Mouse (Mus musculus): ENCODE measurements around the gene Smim12. TPM values are rescaled to one million over a fixed set of nuclear protein-coding genes. Genes with fewer than 3 reads are reported as not detected.

Smim12 gene
- polyA plus RNA-seq (2015; fragmentation: Nextera tagmentation; extraction: Ambion mirVana): 43.5 and 49.1 TPM in 2 replicates

- peaks cover 17% of the 10 kb centered on the region for H3K4me1 ChIP-seq
- peak within 1 kb of the TSS; percentile 66 for H3K4me3 ChIP-seq
- H3K27ac ChIP-seq: 0 out of 2 replicates have a peak within 1 kb of the TSS, but pooled peaks have one; percentile 35
- peak; percentile 93 for ATAC-seq (replicated peaks)
- H3K9me3 ChIP-seq: no peaks in the 10 kb centered on the region
- WGBS: 0% methylated on average over 29 of the region's 29 CpGs
- peak within 1 kb of the TSS; percentile 80 for H3K9ac ChIP-seq
- H3K4me2 ChIP-seq: peak within 1 kb of the TSS; percentile 88
- H3K36me3 ChIP-seq (replicated peaks): peaks cover 12% of the 10 kb centered on the region
- no peaks in the 10 kb centered on the region for H3K27me3 ChIP-seq (replicated peaks)
Measured at GRCm38 (mm10) chr4:127243552-127243951, at the start of gene Smim12. Smim12 (plus strand) TSS chr4:127243784.

GRCm38 (mm10) chr4:127194477-127195269, 48.9 kb upstream of the Smim12 start:
- WGBS: 76% methylated on average over 25 of the region's 25 CpGs
- peaks cover 2% of the 10 kb centered on the region; the same call in 1 of the 2 replicates for H3K36me3 ChIP-seq (replicated peaks)
- no peak overlapping the region for H3K27ac ChIP-seq
- H3K27me3 ChIP-seq (replicated peaks): no peaks in the 10 kb centered on the region
- no peak overlapping the region for H3K4me2 ChIP-seq
- peaks cover 15% of the 10 kb centered on the region for H3K4me1 ChIP-seq
- no peaks in the 10 kb centered on the region for H3K9me3 ChIP-seq
- no peak overlapping the region for H3K9ac ChIP-seq
- ATAC-seq (replicated peaks): no peak
- H3K4me3 ChIP-seq: no peak overlapping the region

DNA sequence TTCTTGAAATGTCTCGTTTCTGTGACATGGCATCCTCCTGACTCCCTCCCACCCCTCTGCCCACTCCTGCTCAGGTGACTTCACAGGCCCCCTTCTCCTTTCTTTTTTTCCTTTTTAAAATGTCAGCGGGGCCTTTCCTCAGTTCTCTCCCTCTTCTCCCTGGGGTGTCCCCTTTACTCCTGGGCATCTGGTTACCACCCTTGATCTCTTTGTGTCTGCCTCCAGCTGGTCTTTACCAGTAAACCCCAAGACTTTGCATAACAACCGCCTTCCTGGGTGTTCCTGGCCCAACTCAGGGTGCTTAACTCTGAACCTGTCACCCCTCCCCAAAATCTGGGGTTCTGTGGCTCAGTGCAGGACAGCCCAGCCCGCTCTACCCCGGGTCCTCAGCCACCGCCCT, 45.0 kb upstream of the Smim12 start:
- Histone ChIP-seq H3K27me3 (replicated peaks) (no peaks in the 10 kb centered on the region), H3K4me3 (no peak overlapping the region), H3K4me2 (no peak overlapping the region), H3K36me3 (replicated peaks) (peaks cover 2% of the 10 kb centered on the region; the same call in 1 of the 2 replicates), H3K4me1 (peaks cover 9% of the 10 kb centered on the region), H3K9me3 (no peaks in the 10 kb centered on the region), H3K9ac (no peak overlapping the region), H3K27ac (no peak overlapping the region)
- 33% methylated on average over 6 of the region's 6 CpGs for whole genome bisulfite sequencing
- no peak for ATAC-seq (replicated peaks)

DNA sequence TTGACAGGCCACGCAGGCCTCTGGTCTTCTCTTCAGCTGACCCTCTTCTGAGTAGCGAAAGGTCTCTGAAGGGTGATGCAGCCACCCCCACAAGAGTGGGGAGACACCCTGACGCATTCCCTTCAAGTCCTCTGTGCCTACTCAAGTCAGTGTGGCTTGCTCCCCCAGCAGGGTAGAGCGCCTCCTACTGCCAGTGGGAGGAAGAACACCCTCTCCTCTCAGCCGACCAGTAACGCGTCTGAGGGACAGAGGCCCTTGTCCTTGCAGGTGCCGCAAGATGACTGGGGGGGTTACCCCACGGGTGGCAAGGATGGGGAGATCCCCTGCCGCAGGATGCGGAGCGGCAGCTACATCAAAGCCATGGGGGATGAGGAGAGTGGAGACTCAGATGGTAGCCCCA, 44.2 kb upstream of the Smim12 start:
- H3K9me3 ChIP-seq: no peaks in the 10 kb centered on the region
- no peaks in the 10 kb centered on the region for H3K27me3 ChIP-seq (replicated peaks)
- H3K4me2 ChIP-seq: no peak overlapping the region
- ATAC-seq (replicated peaks): no peak
- no peak overlapping the region for H3K27ac ChIP-seq
- no peak overlapping the region for H3K4me3 ChIP-seq
- WGBS: 59% methylated on average over 12 of the region's 12 CpGs
- peaks cover 3% of the 10 kb centered on the region; the same call in 1 of the 2 replicates for H3K4me1 ChIP-seq
- peaks cover 2% of the 10 kb centered on the region; the same call in 1 of the 2 replicates for H3K36me3 ChIP-seq (replicated peaks)
- H3K9ac ChIP-seq: no peak overlapping the region

DNA sequence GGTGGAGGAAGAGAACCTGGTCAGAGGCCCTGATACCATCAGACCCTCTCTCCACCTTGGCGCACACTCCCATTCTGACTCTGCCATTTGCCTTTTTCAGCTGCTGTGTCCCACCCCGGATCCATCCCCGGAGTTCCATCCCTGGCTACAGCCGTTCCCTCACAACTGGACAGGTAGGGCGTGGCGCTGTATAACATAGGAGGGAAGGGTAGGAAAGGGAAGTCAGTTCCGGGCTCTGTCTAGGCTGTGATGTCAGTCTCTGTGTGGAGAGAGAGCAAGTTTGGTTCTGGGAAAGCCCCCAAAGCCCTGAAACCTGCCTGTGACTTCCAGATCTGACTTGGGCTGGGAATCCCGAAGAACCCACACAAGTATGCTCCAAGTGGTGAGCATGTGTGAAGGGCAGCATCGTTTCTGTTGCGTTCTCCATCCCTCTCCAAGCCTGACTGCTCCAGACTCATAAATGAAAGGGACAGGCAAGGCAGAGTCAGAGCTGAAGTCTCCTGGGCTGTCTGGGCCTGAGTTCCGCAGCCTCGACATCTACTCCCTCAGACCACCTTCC, 43.3 kb upstream of the Smim12 start:
- H3K9me3 ChIP-seq: no peaks in the 10 kb centered on the region
- no peak overlapping the region for H3K27ac ChIP-seq
- ATAC-seq (replicated peaks): no peak
- H3K4me3 ChIP-seq: no peak overlapping the region
- no peaks in the 10 kb centered on the region for H3K4me1 ChIP-seq
- no peaks in the 10 kb centered on the region for H3K27me3 ChIP-seq (replicated peaks)
- no peak overlapping the region for H3K9ac ChIP-seq
- H3K4me2 ChIP-seq: no peak overlapping the region
- 93% methylated on average over 12 of the region's 12 CpGs for WGBS
- peaks cover 2% of the 10 kb centered on the region; the same call in 1 of the 2 replicates for H3K36me3 ChIP-seq (replicated peaks)

DNA sequence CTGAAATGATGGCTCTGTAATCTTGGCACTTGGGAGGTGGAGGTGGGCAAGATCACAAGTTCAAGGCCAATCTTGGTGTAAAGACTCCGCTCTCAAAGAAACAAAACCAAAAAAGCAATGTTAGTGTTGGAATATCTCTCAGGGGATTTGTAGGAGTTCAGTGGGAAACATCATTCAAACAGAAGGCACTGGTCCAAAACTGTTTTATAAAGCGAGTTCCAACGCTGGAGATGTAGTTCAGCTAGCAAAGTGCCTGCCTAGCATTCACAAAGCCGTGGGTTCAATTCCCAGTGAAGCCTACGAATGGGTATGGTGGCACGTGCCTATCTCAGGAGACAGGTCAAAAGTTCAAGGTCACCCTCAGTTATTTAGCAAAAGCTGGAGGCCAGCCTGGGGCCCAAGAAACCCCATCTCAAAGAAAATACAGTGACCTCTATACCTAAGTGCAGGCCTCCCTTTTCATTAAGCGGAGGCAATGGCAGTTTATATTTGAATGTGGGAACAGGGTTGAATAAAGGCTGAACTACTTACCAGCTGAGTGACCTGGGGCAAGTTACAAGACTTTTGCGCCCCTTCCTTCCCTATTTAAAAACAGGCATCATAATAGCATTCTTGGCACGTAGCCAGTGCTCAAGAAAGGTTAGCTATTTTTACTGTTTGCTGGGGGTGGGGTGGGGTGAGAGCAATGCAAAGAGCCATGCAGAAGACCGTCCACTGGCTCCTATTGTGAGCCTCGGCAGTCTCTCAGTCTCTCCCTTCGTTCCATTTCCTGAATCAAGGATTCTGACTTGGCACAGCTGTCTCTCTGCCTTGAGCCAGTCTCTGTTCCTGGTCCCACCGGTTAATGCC, 42.6 kb upstream of the Smim12 start:
- Histone ChIP-seq H3K4me1 (no peaks in the 10 kb centered on the region), H3K27me3 (replicated peaks) (no peaks in the 10 kb centered on the region), H3K36me3 (replicated peaks) (no peaks in the 10 kb centered on the region), H3K4me3 (no peak overlapping the region), H3K4me2 (no peak overlapping the region), H3K9me3 (no peaks in the 10 kb centered on the region), H3K27ac (no peak overlapping the region), H3K9ac (no peak overlapping the region)
- WGBS: 78% methylated on average over 13 of the region's 13 CpGs
- ATAC-seq (replicated peaks): no peak

DNA sequence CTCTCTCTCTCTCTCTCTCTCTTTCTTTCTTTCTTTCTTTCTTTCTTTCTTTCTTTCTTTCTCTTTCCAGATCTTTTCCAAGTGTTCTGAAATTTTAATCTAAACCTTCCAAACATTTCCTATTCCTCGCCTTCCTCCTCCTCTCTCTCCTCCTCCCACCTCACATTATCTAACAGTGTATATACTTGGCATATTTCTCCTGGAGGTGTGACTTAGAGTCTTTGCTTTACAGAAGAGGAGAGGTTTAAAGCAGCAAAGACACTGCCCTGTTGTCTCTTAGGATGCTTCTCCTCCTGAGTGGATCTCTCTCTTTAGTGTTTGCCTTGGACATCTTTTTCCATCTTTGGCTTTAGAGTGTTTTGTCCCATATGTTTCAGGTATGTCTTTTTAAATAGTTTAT, 40.5 kb upstream of the Smim12 start:
- no peaks in the 10 kb centered on the region for H3K27me3 ChIP-seq (replicated peaks)
- no peak overlapping the region for H3K9ac ChIP-seq
- no peak overlapping the region for H3K4me3 ChIP-seq
- H3K4me2 ChIP-seq: no peak overlapping the region
- H3K4me1 ChIP-seq: no peaks in the 10 kb centered on the region
- no peak for ATAC-seq (replicated peaks)
- H3K27ac ChIP-seq: no peak overlapping the region
- no peaks in the 10 kb centered on the region for H3K9me3 ChIP-seq
- WGBS: 89% methylated on average over 1 of the region's 1 CpGs
- H3K36me3 ChIP-seq (replicated peaks): no peaks in the 10 kb centered on the region

GRCm38 (mm10) chr4:127211318-127211717, 32.3 kb upstream of the Smim12 start:
- Histone ChIP-seq H3K4me1 (peaks cover 9% of the 10 kb centered on the region; the same call in 1 of the 2 replicates), H3K4me3 (no peak overlapping the region), H3K9me3 (no peaks in the 10 kb centered on the region), H3K36me3 (replicated peaks) (no peaks in the 10 kb centered on the region), H3K4me2 (no peak overlapping the region), H3K27ac (peak overlapping the region; percentile 36), H3K9ac (no peak overlapping the region), H3K27me3 (replicated peaks) (no peaks in the 10 kb centered on the region)
- 48% methylated on average over 9 of the region's 9 CpGs for WGBS
- no peak for ATAC-seq (replicated peaks)

DNA sequence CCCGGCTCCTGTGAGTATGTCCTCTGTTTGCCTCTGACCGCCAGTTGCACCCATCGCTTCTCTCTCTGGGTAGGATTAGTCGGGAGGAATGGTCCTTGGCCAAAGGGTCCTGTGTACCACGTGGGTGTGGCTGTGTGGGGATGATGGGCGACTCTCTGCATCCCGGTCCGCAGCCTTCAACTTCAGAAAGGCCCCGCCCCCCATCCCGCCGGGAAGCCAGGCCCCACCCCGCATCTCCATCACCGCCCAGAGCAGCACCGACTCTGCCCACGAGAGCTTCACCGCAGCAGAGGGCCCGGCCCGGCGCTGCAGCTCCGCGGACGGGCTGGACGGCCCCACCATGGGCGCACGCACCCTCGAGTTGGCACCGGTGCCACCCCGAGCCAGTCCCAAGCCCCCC, 29.1 kb upstream of the Smim12 start:
- Histone ChIP-seq H3K27me3 (replicated peaks) (no peaks in the 10 kb centered on the region), H3K27ac (no peak overlapping the region), H3K36me3 (replicated peaks) (no peaks in the 10 kb centered on the region), H3K4me2 (peak overlapping the region; percentile 13; the same call in 1 of the 2 replicates), H3K4me3 (no peak overlapping the region), H3K4me1 (peaks cover 9% of the 10 kb centered on the region; the same call in 1 of the 2 replicates), H3K9ac (no peak overlapping the region), H3K9me3 (no peaks in the 10 kb centered on the region)
- WGBS: 15% methylated on average over 28 of the region's 28 CpGs
- ATAC-seq (replicated peaks): no peak

DNA sequence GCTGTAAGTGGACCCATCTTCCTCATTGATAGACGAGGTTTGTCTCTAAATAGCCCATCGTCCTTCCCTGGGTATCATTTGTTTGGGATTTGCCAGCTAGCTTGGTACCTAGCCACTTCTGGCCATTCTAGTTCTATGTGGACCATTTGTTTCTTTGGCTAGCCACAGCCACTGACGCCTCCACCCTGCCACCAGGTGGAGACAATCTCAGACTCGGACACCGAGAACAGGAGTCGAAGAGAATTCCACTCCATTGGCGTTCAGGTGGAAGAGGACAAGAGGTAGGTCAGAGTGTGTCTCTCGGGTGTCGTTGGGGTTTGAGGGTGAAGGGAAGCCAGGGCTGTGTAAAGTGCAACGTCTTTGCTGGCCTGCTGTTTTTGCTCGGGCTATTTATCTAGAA, 28.5 kb upstream of the Smim12 start:
- H3K36me3 ChIP-seq (replicated peaks): no peaks in the 10 kb centered on the region
- ATAC-seq (replicated peaks): no peak
- H3K27ac ChIP-seq: no peak overlapping the region

DNA sequence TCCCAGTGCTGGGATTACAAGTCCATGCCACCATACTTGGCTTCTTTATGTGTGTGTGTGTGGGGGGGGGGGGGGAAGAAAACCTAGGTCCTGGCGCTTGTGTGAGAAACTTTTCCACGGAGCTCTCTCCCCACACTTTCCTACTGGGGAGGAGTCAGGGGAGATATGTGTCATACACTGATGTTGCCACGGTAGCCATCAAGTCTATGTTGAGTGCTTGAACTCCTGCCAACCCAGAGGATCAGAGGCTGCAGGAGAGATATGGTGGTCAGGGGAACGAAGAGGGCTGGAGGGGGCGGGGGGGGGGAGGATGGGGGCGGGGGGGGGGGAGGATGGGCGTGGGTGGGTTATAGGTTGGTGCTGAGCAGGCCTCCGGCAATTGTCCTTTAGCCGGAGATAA, 27.8 kb upstream of the Smim12 start:
- no peak for ATAC-seq (replicated peaks)
- Histone ChIP-seq H3K27me3 (replicated peaks) (no peaks in the 10 kb centered on the region), H3K27ac (no peak overlapping the region), H3K4me2 (no peak overlapping the region), H3K36me3 (replicated peaks) (no peaks in the 10 kb centered on the region), H3K4me3 (no peak overlapping the region), H3K4me1 (peaks cover 9% of the 10 kb centered on the region; the same call in 1 of the 2 replicates), H3K9ac (no peak overlapping the region), H3K9me3 (no peaks in the 10 kb centered on the region)
- WGBS: 46% methylated on average over 8 of the region's 9 CpGs

More for the DNA sequence above, 28.5 kb upstream of the Smim12 start:
- Histone ChIP-seq H3K4me3 (no peak overlapping the region), H3K9ac (no peak overlapping the region), H3K9me3 (no peaks in the 10 kb centered on the region), H3K27me3 (replicated peaks) (no peaks in the 10 kb centered on the region), H3K4me2 (no peak overlapping the region), H3K4me1 (peaks cover 9% of the 10 kb centered on the region; the same call in 1 of the 2 replicates)
- whole genome bisulfite sequencing: 58% methylated on average over 11 of the region's 11 CpGs

GRCm38 (mm10) chr4:127216251-127216651, 27.3 kb upstream of the Smim12 start:
- Histone ChIP-seq H3K4me3 (no peak overlapping the region), H3K27me3 (replicated peaks) (no peaks in the 10 kb centered on the region), H3K36me3 (replicated peaks) (no peaks in the 10 kb centered on the region), H3K9ac (no peak overlapping the region), H3K27ac (no peak overlapping the region), H3K9me3 (no peaks in the 10 kb centered on the region), H3K4me2 (no peak overlapping the region), H3K4me1 (peaks cover 6% of the 10 kb centered on the region; the same call in 1 of the 2 replicates)
- 83% methylated on average over 4 of the region's 4 CpGs for WGBS
- no peak for ATAC-seq (replicated peaks)

All from midbrain, embryonic 15.5 days (tissue).